Mouse (Mus musculus) testis, adult 2 months (tissue): Measurements from ENCODE around the gene Cnp.

Source experiments
- CTCF ChIP-seq: fragments of 200-500 bp; IDR thresholded peaks from 2 replicates; pipeline ENCODE4 v1.5.1; 2012; ENCODE audit warnings: low read depth, mild to moderate bottlenecking, inconsistent platforms, low read length, moderate library complexity; ENCODE audit not compliant: control insufficient read depth, insufficient read depth, insufficient replicate concordance
- POLR2A ChIP-seq: fragments of 200-500 bp; IDR thresholded peaks from 2 replicates; pipeline ENCODE4 v1.6.1; 2012; ENCODE audit warnings: low read depth, mild to moderate bottlenecking, inconsistent platforms, low read length, moderate library complexity; ENCODE audit not compliant: control insufficient read depth

GRCm38 (mm10) chr11:100528375-100529165 lies 46.1 kb upstream of the Cnp start:
- TF ChIP-seq CTCF, result no peak
- no peak for TF ChIP-seq POLR2A
